Mouse (Mus musculus): ENCODE data around the gene Yeats2.
"Not testable (repeated sequence)": the region's sequence is repeated elsewhere in the genome, so short reads cannot be mapped to it uniquely, and the experiment has no call there.

Yeats2 gene

GRCm38 (mm10) chr16:20140772-20141531, at the start of gene Yeats2:
Yeats2 (plus strand) TSS chr16:20141063.
- in situ Hi-C loops (cut with MboI, MseI), result no loop called here

- in situ Hi-C loops (cut with MboI, MseI), result no loop called here
Measured at GRCm38 (mm10) chr16:20095966-20096365, 44.9 kb upstream of the Yeats2 start.

DNA sequence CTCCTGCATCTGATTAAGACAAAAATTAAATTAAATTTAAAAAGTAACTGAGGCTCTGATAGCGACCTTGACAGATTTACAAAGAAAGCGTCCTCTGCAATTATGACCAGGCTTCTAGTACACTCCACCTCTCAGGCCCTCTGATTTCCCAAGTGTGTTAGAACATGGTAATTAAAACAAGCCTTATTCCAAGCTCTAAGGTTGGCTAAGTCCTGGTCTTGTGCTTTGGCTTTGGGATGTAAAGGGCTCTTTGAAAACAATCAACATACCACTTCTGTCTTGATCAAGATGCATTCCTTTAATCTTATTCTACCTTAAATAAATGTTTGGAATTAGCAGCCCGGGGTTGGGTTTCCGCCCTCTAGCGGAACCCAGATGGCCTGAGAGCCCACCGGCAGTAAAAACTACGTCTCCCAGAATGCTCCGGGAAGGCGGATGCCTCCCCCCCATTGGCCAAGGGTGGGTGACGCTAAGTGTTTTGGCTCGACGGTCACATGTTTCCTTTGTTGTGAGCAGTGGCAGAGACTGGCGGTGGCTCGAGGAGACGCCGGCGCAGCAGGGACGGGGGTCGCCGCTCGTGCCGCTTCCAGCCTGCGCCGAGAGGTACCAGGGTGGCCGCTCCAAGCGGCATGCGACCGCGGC, 43.7 kb upstream of the Yeats2 start, which contains the start of gene Klhl24:
TSS of gene Klhl24 (plus strand) at position 474 of the 642 bp plus-strand sequence.
- in situ Hi-C loops (cut with MboI, MseI), result no loop called here

GRCm38 (mm10) chr16:20097711-20098374, 43.0 kb upstream of the Yeats2 start:
- in situ Hi-C loops (cut with MboI, MseI), result no loop called here

DNA sequence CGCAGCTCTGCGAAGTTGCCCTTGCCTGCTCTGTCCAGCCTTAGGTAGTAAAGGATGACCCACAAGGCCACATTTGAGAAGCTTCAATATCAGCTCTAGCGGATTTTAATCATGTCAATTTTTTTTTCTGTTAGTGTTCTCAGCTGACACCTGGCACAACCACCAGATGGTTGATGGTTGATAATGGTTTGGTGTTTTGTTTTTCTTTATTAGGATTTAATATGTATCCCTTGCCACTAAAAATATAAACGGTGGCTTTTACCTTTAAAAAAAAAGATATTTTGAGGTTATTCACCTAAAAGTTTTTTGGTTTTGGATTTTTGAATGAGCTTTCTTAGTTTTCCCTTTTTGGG, 42.5 kb upstream of the Yeats2 start:
- in situ Hi-C loops (cut with MboI, MseI), result no loop called here

GRCm38 (mm10) chr16:20098866-20099629, 41.8 kb upstream of the Yeats2 start:
- in situ Hi-C loops (cut with MboI, MseI), result no loop called here

DNA sequence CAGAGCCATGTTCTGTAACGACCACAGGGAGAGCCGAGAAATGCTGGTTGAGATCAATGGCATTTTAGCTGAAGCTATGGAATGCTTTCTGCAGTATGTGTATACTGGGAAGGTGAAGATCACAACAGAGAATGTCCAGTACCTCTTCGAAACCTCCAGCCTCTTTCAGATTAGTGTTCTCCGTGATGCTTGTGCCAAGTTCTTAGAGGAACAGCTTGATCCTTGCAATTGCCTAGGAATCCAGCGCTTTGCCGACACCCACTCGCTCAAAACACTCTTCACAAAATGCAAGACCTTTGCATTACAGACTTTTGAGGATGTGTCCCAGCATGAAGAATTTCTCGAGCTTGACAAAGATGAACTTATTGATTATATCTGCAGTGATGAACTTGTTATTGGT, 33.9 kb upstream of the Yeats2 start:
- in situ Hi-C loops (cut with MboI, MseI), result loop anchor here in 1 of 2 experiments (5.0 kb wide), 1 partner anchor 75 kb away; no protein-coding TSS in a partner anchor

DNA sequence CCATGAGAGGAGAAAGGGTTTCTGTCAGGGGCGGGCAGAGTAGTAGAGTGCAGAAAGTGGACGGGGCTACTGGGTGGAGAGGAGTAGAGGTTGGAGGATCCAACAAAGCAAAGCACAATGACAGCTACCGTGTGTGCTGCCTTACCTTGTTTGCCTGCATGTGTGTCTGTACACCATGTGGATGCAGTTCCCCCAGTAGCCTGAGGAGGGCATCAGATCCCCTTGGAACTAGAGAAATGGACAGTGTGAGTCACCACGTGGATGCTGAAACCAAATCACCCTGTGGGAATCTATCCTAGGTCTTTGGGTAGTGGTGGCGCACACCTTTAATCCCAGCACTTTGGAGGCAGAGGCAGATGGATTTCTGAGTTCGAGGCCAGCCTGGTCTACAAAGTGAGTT, 31.9 kb upstream of the Yeats2 start:
- in situ Hi-C loops (cut with MboI, MseI), result loop anchor here in 1 of 2 experiments (5.0 kb wide), 1 partner anchor 77 kb away; no protein-coding TSS in a partner anchor

GRCm38 (mm10) chr16:20112649-20113048, 28.2 kb upstream of the Yeats2 start:
- in situ Hi-C loops (cut with MboI, MseI), result no loop called here

- in situ Hi-C loops (cut with MboI, MseI), result no loop called here
Measured at GRCm38 (mm10) chr16:20116069-20116468, 24.8 kb upstream of the Yeats2 start.

GRCm38 (mm10) chr16:20126319-20126883, 14.5 kb upstream of the Yeats2 start:
- in situ Hi-C loops (cut with MboI, MseI), result not testable (repeated sequence)

DNA sequence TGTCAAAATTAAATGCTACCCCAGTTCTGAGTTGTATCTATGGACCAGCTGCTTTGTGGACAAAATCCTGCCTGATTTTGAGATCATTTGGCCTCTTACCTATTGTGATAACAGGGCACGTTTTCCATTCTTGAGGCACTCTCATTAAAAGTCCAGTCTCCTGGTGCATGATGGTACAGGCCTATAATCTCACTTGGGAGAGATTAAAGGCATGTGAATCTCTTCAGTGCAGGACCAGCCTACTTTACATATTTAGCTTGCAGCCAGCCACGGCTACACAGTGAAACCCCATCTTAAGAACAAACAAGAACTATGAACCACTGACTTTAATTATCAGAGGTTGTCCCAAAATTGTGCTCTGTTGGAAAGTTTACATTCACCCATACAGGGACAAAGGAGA, 10.5 kb upstream of the Yeats2 start:
- in situ Hi-C loops (cut with MboI, MseI), result no loop called here

DNA sequence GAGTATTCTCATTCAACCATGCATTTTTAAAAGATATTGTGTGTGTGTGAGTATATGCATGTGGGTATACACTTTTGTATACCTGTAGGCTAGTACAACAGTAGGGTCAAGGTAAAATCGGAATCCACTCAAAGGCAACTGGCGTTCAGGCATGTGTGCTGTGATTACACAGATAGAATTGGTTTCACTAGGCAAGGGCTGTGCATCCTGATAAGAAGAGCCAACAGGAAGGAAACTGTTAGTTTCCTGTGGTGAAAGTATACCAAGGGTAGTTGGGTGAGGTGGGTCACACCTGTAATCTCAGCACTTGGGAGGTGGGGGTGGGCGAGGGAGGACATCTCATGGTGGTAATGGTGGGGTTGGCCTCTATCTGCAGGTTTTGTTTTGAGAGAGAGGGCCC, 3.7 kb downstream of the Yeats2 start:
- in situ Hi-C loops (cut with MboI, MseI), result no loop called here

DNA sequence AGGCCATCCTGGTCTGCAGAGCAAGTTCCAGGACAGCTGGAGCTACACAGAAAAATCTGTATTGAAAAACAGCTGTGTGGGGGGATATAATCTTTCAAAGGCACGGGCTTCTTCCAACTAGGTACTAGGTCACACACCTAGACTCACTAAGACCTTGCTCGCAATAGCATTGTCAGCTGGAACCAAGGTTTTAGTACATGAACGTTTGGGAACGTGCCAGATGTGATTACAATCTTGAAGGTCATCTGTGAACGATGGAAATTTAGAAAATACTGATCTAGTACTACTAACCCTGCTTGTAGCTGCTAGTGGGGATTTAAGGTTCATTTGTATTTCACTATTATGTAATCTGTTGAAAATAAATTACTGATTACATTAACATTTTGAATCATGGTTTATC, 11.1 kb downstream of the Yeats2 start:
- in situ Hi-C loops (cut with MboI, MseI), result no loop called here

GRCm38 (mm10) chr16:20153742-20154141, 12.9 kb downstream of the Yeats2 start:
- in situ Hi-C loops (cut with MboI, MseI), result no loop called here

DNA sequence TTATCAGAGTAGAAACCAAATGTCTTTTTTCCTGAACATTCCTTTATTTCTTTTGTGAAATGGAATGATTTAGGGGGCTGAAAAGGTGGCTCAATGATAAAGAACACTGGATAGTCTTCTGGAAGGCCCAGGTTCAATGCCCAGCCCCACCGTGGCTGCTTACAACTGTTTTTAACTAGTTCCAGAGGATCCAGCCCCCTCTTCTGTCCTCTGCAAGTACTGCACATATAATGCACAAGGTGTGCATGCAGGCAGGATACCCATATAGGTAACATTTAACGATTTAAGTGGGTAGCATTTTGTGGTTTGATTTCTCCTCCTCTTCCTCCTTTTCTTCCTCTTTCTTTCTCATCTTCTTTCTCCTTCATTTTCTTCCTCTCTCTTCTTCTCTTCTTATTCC, 19.3 kb downstream of the Yeats2 start:
- in situ Hi-C loops (cut with MboI, MseI), result no loop called here

DNA sequence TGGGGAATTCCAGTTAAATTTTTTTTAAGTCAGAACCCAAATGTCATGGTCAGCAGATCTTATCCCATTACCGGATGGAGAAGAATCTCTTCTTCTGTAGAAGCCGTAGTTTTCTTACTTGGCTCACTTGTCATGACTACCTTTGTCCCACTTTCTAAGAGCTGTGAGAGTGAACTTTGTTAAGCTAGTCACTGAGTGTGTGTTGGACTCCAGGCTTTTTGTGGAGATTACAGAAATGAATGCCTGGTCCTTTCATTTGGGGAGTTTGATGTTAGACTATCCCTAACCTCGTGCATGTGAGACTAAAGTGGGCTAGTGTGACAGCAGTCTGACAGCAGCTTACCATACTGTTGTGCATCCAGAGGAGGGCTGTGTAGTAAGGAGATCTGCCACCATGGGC, 28.2 kb downstream of the Yeats2 start:
- in situ Hi-C loops (cut with MboI, MseI), result no loop called here

DNA sequence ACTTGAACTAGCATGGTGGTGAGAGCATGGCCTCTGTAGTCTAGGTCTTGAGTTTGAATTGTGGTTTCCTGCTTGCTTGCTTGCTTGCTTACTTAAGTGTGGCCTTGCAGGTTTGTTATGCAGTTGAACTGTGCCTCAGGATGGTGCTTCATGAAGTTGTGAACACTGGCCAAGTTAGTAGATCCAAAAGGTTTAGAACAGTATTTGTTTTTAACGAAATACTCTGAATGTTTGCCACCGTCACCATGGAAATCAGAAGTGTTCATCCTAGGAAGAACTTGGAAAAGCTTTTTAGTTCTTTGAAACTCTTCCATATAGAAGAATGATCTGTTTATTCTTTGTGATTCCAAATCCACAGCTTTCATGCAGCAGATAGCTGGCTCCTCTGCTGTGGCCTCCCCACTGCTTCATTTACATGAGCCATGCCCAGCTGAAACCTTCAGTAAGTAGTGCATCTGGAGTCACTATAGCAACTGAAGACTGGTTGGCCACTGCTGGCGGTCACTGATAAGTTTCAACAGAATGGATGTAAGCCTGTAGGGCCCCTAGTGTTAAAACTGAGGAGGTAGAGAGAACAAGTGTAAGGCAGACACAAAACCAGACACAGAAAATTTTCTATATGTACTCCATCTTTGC, 28.7 kb downstream of the Yeats2 start:
- in situ Hi-C loops (cut with MboI, MseI), result no loop called here

DNA sequence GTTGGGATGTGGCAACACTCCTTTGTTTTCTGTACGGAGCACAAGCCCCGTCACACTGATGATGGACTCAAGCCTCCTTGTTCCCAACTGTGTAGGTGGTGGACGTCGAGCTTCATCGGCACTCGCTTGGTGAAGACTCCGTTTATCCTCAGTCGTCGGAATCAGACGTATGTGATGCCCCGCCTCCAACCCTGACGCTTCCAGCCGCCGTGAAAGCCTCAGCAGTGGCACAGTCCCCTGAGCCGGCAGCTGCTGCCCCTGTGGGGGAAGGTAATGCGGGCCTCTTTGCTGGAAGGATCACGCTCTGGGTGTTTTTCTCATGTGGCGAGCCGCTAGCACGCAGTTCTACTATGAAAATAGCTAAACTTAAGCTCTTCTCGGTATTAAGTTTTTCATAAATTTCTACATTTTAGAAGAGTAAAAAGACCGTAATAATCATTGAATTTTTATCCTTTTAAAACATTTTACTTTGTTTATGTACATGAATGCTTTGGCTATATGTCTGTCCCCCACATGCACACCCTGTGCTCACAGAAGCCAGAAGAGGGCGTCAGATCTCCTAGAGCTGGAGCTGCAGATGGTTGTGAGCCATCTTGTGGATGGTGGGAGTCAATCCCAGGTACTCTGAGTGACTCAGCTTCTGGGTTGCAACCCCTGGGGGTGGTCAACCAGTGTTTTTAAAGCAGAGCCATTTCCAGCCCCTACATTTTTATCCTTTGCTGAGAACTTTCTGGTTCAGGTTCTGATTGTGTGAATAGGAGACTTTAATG, 38.7 kb downstream of the Yeats2 start:
- in situ Hi-C loops (cut with MboI, MseI), result loop anchor here (5.0 to 10.0 kb wide), 2 partner anchors 455 to 457 kb away; no protein-coding TSS in a partner anchor

- in situ Hi-C loops (cut with MboI, MseI), result loop anchor here in 1 of 2 experiments (10.0 kb wide), 1 partner anchor 461 kb away; no protein-coding TSS in a partner anchor
Measured at GRCm38 (mm10) chr16:20185368-20185767, 44.5 kb downstream of the Yeats2 start.
